Mouse (Mus musculus): ENCODE measurements around the gene Gm20388.

The Gm20388 gene

GRCm38 (mm10) chr8:120632969-120633664 is 722.5 kb downstream of the Gm20388 start:
- no peak for DNase-seq (ENCODE audit: inconsistent ontology term)

- DNase-seq (ENCODE audit: inconsistent ontology term), result peak; percentile 48
Observed at GRCm38 (mm10) chr8:120633665-120634271, 723.1 kb downstream of the Gm20388 start.

- DNase-seq (ENCODE audit: inconsistent ontology term), result peak; percentile 75
Observed at GRCm38 (mm10) chr8:120634329-120634839, 723.7 kb downstream of the Gm20388 start.

GRCm38 (mm10) chr8:120641245-120641644 is 730.6 kb downstream of the Gm20388 start:
- no peak for DNase-seq (ENCODE audit: inconsistent ontology term)

GRCm38 (mm10) chr8:120642031-120642662 is 731.5 kb downstream of the Gm20388 start:
- DNase-seq (ENCODE audit: inconsistent ontology term), result no peak

- DNase-seq (ENCODE audit: inconsistent ontology term), result peak; percentile 95
Observed at GRCm38 (mm10) chr8:120644663-120645062, 734.0 kb downstream of the Gm20388 start.

GRCm38 (mm10) chr8:120647532-120647931 is 736.9 kb downstream of the Gm20388 start, which contains the start of gene 1190005I06Rik:
Gene 1190005I06Rik (minus strand): TSS chr8:120647632.
- DNase-seq (ENCODE audit: inconsistent ontology term), result no peak

GRCm38 (mm10) chr8:120656322-120657052 is 745.8 kb downstream of the Gm20388 start:
- peak; percentile 74 for DNase-seq (ENCODE audit: inconsistent ontology term)

GRCm38 (mm10) chr8:120657415-120657814 is 746.8 kb downstream of the Gm20388 start:
- DNase-seq (ENCODE audit: inconsistent ontology term), result no peak

- DNase-seq (ENCODE audit: inconsistent ontology term), result peak; percentile 31
Observed at GRCm38 (mm10) chr8:120664566-120664965, 753.9 kb downstream of the Gm20388 start.

GRCm38 (mm10) chr8:120665726-120666455 is 755.2 kb downstream of the Gm20388 start:
- no peak for DNase-seq (ENCODE audit: inconsistent ontology term)

- peak; percentile 42 for DNase-seq (ENCODE audit: inconsistent ontology term)
Observed at GRCm38 (mm10) chr8:120666807-120667470, 756.3 kb downstream of the Gm20388 start.

- peak; percentile 97 for DNase-seq (ENCODE audit: inconsistent ontology term)
Observed at GRCm38 (mm10) chr8:120667561-120668373, 757.1 kb downstream of the Gm20388 start, which contains the start of the genes Gm27021 and Cox4i1. Gene Gm27021 (minus strand): TSS chr8:120668079. Gene Cox4i1 (plus strand): TSS chr8:120668222.

- no peak for DNase-seq (ENCODE audit: inconsistent ontology term)
Observed at GRCm38 (mm10) chr8:120668374-120668905, 757.8 kb downstream of the Gm20388 start, which contains the start of gene Emc8. Gene Emc8 (minus strand): TSS chr8:120668573.

GRCm38 (mm10) chr8:120671775-120672174 is 761.1 kb downstream of the Gm20388 start:
- peak; percentile 70 for DNase-seq (ENCODE audit: inconsistent ontology term)

GRCm38 (mm10) chr8:120672626-120673229 is 762.1 kb downstream of the Gm20388 start:
- no peak for DNase-seq (ENCODE audit: inconsistent ontology term)

GRCm38 (mm10) chr8:120673298-120673697 is 762.7 kb downstream of the Gm20388 start:
- no peak for DNase-seq (ENCODE audit: inconsistent ontology term)

GRCm38 (mm10) chr8:120675718-120676117 is 765.1 kb downstream of the Gm20388 start:
- DNase-seq (ENCODE audit: inconsistent ontology term), result no peak

GRCm38 (mm10) chr8:120678447-120678846 is 767.8 kb downstream of the Gm20388 start:
- DNase-seq (ENCODE audit: inconsistent ontology term), result peak; percentile 69

All from Muller cell, postnatal 12 days (primary cell).